Mouse (Mus musculus) WW6 (cell line): ENCODE data around the gene Eif2ak4.

Experiments used
- DNase-seq: peaks from one replicate; pipeline ENCODE4 v3.0.0-alpha.2; 2013; ENCODE audit warnings: low read depth, low spot score

Eif2ak4 gene

DNA sequence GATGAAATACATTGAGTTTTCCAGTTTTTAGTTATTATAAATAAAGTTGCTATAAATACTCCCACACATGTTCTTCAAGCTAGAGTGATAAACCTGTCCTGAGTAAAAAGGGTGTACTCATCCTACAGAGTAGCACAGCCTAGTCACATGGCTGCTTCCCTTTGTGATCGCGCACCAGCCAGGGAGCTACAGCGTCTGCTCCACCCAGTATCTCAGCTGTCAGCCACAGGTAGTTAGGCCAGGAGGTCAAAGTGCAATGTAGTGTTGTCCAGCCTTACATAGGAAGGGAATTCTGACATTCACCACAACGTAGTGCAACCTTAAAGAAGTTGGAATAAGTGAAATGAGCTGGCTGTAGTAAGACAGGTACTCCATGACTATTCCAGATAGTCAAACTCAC, 17.1 kb downstream of the Eif2ak4 start:
- DNase-seq: no peak

- DNase-seq: no peak
These were observed 18.4 kb downstream of the Eif2ak4 start for GRCm38 (mm10) chr2:118406811-118407210.

DNA sequence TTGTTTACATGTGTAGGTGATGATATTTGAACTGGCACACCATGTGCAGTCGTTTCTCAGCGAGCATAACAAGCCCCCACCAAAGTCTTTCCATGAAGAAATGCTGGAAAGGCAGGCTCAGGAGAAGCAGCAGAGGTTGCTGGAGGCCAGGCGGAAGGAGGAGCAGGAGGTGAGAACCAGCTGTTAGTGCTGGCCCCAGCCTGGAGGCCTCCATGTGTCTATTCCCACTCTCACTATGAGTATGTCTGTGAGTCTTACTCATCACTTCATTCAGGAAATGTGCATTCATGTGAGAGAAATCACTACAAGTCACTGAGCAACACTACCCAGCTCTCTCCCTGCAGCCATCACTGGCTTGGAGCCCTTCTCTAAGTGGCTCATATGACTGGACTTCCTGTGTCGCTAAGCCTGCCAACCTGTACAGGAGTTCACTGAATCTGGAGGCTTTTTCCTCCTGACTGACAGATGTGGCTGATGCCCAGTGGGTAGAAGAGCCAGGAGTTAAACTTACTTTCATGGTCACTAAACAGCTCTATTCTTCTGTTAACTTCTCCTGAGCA, 20.0 kb downstream of the Eif2ak4 start:
- no peak for DNase-seq

GRCm38 (mm10) chr2:118412821-118413220, 24.4 kb downstream of the Eif2ak4 start:
- DNase-seq: no peak

- no peak for DNase-seq
These were observed 27.4 kb downstream of the Eif2ak4 start for GRCm38 (mm10) chr2:118415601-118416355.

GRCm38 (mm10) chr2:118418076-118418475, 29.7 kb downstream of the Eif2ak4 start:
- DNase-seq: no peak

GRCm38 (mm10) chr2:118421951-118422350, 33.5 kb downstream of the Eif2ak4 start:
- no peak for DNase-seq

- DNase-seq: no peak
These were observed 34.0 kb downstream of the Eif2ak4 start for GRCm38 (mm10) chr2:118422385-118422784.

- no peak for DNase-seq
These were observed 39.9 kb downstream of the Eif2ak4 start for GRCm38 (mm10) chr2:118428296-118428695.

DNA sequence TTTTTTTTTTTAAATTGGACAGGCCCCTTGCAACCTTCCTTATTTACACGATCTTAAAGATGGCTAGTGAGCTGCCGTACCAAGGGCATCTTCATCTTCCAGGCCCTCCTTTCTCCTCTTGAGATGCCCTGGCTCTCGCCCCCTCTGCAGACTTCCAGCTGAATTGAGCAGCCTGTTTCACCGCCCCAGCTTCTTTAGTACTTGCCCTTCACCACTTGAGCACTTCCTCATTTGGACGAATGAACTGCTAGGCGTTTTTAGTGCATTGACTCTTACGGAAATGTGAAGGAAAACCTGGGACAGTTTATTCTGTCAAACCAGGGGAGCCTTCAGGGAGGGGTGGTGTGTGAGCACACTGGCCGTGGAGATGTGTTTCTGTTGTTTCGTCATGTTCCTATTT, 40.9 kb downstream of the Eif2ak4 start:
- no peak for DNase-seq

GRCm38 (mm10) chr2:118430630-118431029, 42.2 kb downstream of the Eif2ak4 start:
- DNase-seq: peak; percentile 58

- peak; percentile 24 for DNase-seq
These were observed 43.2 kb downstream of the Eif2ak4 start for GRCm38 (mm10) chr2:118431589-118431988.

DNA sequence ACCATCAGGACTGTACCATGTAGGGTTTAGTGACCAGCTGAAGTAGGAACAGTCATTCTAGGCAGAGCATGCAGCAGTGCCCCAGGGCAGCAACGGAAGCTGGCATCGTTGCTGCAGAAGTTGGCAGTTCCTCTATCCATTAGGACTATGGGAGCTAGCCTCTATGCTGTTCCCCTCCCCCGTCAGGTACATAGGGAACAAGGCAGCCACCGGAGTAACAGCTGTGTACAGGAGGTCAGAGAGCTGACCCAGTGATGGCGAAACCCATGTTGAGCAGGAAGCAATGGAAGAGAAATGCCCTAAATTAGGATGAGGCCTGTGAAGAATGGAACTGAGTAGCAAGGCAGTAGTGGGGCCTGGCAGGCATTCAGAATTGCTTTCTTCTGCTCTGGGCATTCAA, 53.8 kb downstream of the Eif2ak4 start:
- no peak for DNase-seq

DNA sequence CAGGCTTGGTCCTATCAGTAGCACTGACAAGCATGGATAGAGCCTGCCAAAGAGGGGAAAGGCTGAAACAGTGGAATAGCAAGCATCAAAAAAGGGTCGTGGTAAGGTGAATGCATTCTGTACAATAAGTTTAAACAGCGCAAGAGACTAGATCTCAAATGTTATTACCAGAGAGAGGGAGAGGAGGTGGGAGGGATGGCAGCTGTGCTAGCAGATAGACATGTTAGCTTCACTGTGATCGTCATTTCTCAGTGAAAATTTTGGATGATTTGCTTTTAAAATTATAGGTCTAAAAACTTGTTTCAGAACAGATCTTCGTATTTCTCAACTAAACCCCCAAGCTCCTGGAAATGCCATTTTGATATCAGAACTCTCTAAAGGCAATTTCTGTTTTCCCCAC, 54.3 kb downstream of the Eif2ak4 start:
- DNase-seq: no peak

DNA sequence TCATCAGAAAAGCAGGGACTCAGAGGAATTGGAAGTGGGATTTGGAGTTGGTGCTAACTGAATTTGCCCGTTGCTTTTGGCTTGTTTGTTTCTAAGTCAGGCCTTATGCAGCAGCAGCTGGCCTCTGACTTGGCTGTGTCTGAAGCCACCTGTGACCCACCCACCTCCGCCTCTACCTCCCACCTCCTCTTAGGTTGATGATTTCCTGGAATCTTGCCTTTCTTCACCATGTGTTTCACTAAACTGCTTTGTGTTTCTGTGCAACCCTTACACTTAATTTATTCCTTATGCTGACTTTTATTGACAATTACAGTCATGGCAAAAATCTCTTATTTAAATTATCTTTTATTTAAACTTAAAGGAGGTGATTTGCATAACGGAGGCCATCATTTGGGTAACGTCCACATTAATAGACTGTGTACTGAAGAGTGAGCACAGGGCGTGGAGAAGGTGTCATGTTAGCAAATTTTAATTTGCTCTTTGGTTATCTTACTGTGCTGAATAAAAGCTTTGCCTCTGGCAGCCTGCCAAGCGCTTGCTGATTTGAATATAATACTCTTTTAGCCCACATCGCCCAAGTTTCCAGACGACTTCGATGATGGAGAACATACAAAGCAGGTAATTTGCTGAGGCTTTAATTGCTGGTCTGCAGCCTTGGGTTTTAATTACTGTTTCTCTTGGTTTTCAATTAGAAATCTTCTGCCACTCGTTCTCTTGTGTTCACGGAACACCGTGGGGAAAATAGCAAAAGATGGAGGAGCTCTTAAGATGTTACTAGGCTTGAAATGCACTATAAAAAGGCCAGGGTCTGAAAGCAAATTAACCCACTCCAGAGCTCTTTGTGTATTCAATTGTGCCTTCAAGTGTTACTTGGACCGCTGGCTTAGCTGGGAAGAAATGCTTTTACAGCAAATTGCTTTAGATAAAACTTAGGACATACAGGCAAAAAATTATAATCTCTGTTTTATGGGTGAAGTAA, 57.6 kb downstream of the Eif2ak4 start:
- DNase-seq: no peak

DNA sequence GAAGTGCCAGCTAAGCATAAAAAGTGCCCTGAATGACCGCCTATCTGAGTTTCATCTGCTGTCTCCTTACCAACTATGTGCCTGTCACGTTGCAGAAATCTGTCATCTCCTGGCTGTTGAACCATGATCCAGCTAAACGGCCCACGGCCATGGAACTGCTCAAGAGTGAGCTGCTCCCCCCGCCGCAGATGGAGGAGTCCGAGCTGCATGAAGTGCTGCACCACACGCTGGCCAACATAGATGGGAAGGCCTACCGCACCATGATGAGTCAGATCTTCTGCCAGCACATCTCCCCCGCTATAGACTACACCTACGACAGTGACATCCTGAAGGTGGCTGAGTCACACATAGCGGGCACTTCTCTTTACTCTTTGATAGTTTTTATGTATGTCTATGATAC, 59.8 kb downstream of the Eif2ak4 start:
- DNase-seq: no peak

DNA sequence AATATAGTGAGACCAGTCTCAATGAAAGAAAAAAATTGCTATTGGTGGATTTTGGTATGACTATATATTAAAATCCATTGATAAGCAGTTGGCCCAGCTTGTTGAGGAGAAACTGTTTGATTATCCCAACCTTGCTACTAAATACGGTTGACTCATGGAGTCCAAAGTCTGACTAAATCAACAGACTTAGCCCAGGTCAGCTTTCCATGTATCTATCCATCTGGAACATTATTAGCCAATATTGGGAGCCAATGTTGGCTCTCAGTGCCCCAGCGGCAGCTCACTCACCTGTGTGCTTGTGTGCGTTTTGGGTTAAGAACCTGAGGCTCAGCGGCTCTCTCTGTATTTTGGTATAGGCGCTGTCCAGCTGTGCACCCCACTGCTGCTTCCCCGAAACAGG, 62.6 kb downstream of the Eif2ak4 start:
- no peak for DNase-seq

DNA sequence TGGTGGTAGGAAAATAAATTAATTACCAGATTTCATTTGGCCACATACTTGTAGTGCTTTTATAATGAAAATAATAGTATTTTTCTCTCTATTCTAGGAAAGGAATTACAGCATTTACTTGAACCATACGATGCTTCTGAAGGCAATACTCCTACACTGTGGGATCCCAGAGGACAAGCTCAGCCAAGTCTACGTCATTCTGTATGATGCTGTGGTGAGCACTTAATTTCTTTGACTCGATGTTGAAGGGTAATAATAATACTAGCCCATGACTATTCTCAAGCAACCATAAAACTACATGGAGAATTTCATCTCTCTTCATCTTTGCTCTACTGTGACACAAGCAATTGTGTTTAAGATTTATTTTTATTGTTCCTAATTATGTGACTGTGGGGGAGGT, 68.6 kb downstream of the Eif2ak4 start:
- no peak for DNase-seq

DNA sequence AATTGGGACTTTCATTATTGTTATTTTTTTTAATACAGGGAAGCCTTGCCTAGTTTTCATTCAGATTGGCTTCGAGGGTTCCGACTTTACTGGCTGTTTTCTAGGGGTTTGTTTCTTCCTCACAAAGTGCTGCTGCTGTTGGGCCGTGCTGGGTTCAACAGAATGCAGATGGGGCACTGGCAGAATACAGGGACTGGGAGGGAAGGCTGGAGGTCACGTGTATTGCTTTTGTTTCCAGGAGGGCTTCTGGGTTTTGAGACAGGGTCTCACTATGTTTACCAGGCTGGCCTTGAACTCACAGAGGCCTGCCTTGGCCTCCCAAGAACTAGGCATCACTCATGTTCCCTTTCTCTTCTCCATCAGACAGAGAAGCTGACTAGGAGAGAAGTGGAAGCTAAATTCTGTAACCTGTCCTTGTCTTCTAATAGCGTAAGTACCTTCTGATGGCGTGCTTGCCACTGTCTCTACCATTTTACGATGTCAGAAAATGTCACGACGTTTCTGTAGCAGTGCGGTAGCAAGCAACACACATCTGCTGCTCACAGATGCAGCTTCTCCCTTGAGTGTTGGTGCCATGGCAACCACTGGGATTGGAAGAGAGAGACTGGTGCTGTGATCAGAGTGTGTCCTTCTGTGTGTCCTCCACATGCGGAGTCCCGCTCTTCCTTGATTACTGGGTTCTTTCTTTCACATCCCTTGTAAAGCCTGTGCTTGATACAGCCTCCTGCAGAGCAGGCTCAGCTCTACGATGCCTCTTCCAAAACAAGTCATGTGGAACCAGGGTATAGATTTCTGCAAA, 69.2 kb downstream of the Eif2ak4 start:
- no peak for DNase-seq

GRCm38 (mm10) chr2:118461480-118462165, 73.2 kb downstream of the Eif2ak4 start:
- no peak for DNase-seq

GRCm38 (mm10) chr2:118463480-118463879, 75.1 kb downstream of the Eif2ak4 start:
- no peak for DNase-seq
